Mouse (Mus musculus) G1E (cell line): ENCODE data around the gene Nexn.

ENCODE experiments used
- CTCF ChIP-seq: IDR thresholded peaks from 2 replicates; pipeline ENCODE4 v1.5.1; 2012; ENCODE audit warnings: low read depth, low read length, inconsistent platforms, mixed read lengths
- GATA2 ChIP-seq: IDR thresholded peaks from 2 replicates; pipeline ENCODE4 v1.6.1; 2012; ENCODE audit warnings: low read depth, low read length, inconsistent platforms, borderline replicate concordance
- POLR2AphosphoS5 ChIP-seq: IDR thresholded peaks from 2 replicates; pipeline ENCODE4 v1.6.1; 2012; ENCODE audit warnings: low read depth, low read length, inconsistent platforms; ENCODE audit not compliant: insufficient replicate concordance

GRCm38 (mm10) chr3:152193635-152194097, 72.5 kb downstream of the Nexn start:
- TF ChIP-seq CTCF (no peak), POLR2AphosphoS5 (no peak), GATA2 (no peak)
